Mouse (Mus musculus) gastrocnemius, adult 2 months (tissue): ENCODE data around the gene Kif13a. TPM values are rescaled to one million over a fixed set of nuclear protein-coding genes. Genes with fewer than 3 reads are reported as not detected.

Experiments
- DNase-seq: peaks from one replicate; pipeline ENCODE4 v3.0.0; 2022
- H3K27ac ChIP-seq: fragments of 200-600 bp; 2 replicates; pipeline ENCODE4 v1.8.1; 2022; ENCODE audit warnings: mild to moderate bottlenecking
- H3K4me3 ChIP-seq: fragments of 200-600 bp; 2 replicates; pipeline ENCODE4 v1.8.1; 2022; ENCODE audit warnings: mild to moderate bottlenecking, moderate library complexity
- CTCF ChIP-seq: fragments of 200-600 bp; IDR thresholded peaks from 2 replicates; pipeline ENCODE4 v1.8.1; 2022; ENCODE audit warnings: antibody characterized with exemption, mild to moderate bottlenecking, moderate library complexity
- intact Hi-C: fragments of 180-260 bp; cut with DNase I; formaldehyde crosslinking; loops from one replicate; pipeline ENCODE4 v1.15.1; 2025
- total RNA-seq, 2 experiments: library from RNA; stranded (reverse); gene quantifications; 2 replicates each; pipeline ENCODE4 v1.2.3; 2021

The Kif13a gene
- total RNA-seq, 2 experiments from 2014 or later = 90.6 to 92.3 TPM

DNA sequence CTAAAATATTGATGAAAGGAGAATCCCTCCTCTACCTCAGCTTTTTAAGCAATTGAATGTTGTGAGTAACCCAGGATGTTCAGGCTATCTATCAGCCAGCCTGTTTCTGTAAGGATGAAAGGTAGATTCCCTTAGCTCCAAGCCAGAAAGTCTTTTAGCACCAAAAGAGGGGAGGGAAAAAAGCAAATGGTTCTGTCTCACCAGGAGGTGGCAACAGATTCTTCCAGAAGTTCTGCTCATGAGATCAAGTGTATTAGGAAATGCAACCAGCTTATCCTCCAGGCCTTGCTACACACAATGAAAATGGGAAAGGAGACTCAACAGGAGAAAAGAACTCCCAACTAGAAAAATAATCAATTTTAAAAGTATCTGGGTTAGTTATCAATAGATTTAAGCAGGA, 205.3 kb downstream of the Kif13a start:
- no peak for DNase-seq
- intact Hi-C loops = loop anchor here (5.0 kb wide), 2 partner anchors 37 to 73 kb away; no protein-coding TSS in a partner anchor
- TF ChIP-seq CTCF = peak; percentile 60
- Histone ChIP-seq H3K4me3 (peak overlapping the region; percentile 92), H3K27ac (peak overlapping the region; percentile 99)

- Histone ChIP-seq H3K27ac (peak overlapping the region; percentile 9; the same call in 1 of the 2 replicates), H3K4me3 (no peak overlapping the region)
- intact Hi-C loops = loop anchor here (5.0 kb wide), 2 partner anchors 34 to 76 kb away; no protein-coding TSS in a partner anchor
- no peak for DNase-seq
- no peak for TF ChIP-seq CTCF
Measured at GRCm38 (mm10) chr13:46721009-46721408, 208.7 kb downstream of the Kif13a start.

- no peak overlapping the region for H3K4me3 ChIP-seq
- no peak for DNase-seq
- no peak overlapping the region for H3K27ac ChIP-seq
- TF ChIP-seq CTCF = no peak
- intact Hi-C loops = no loop called here
Measured at GRCm38 (mm10) chr13:46718893-46719400, 210.7 kb downstream of the Kif13a start.

DNA sequence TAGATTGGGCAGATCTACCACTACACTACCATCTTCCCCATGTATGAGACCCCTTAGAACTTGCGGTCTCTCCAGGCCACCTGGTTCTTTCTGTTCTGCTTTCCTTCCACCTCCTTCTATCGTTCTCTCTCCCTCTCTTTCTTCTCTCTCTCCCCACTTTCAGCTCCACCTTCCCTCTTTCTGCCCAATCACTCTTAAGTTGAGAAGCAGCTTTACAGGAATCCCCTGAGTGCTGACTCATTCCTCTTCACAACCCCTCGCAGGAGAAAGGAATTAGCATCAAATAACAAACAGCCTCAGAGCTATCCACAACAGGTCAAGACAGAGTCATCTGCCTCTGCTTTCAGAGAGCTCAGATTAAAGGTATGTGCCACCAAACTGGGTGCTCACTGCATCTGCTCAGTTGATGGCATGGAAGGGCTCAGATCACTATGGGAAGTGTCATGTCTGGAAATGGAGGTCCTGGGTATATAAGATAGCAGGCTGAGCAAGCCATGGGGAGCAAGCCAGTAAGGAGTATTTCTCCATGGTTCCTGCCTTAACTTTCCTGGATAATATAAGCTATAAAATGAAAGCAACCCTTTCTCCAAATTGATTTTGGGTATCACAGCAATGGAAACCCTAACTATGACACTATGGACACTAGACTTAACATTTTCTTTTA, 213.6 kb downstream of the Kif13a start:
- peak overlapping the region; percentile 41; the same call in 1 of the 2 replicates for H3K27ac ChIP-seq
- no peak for DNase-seq
- no peak overlapping the region for H3K4me3 ChIP-seq
- intact Hi-C loops = no loop called here
- no peak for TF ChIP-seq CTCF

DNA sequence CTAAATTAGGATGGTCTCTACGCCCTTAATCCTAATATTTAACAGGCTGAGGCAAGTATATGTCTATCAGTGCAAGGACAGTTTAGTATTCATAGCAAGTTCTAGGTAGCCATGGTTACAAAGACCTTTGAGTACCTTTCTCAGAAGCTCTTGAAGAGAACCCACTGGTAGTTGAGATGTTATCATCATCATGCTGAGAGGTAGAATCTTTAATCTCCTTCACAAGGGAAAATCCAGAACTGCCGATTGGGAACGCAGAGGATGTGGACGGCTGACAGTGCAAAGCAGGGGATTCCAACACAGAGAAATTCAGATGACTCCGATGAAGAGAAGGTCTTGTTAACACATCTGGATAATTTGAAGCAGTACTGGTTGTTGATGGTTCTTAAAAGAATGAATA, 216.2 kb downstream of the Kif13a start:
- intact Hi-C loops = no loop called here
- Histone ChIP-seq H3K4me3 (no peak overlapping the region), H3K27ac (no peak overlapping the region)
- DNase-seq = no peak
- TF ChIP-seq CTCF = no peak

DNA sequence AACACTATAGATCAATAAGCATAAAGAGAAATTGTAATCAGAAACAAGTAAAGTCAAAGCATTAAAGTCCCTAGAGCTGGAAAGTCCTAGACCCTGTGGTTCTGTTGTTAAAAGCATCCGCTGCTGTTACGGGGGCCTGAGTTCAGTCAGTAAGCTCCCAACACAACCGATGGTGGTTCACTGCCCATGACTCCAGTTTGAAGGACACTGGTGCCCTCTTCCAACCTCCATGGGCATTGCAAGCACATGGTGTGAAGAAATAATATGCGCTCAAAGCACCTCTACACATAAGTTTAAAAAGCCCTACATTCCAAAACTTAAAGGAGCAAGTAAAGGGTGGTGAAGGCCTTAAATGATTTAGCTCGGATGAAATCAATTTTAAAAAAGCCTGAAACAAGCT, 226.5 kb downstream of the Kif13a start:
- Histone ChIP-seq H3K27ac (no peak overlapping the region), H3K4me3 (no peak overlapping the region)
- intact Hi-C loops = no loop called here
- peak; percentile 38 for TF ChIP-seq CTCF
- no peak for DNase-seq

- TF ChIP-seq CTCF = no peak
- DNase-seq = no peak
- intact Hi-C loops = no loop called here
- no peak overlapping the region for H3K27ac ChIP-seq
- H3K4me3 ChIP-seq = no peak overlapping the region
Measured at GRCm38 (mm10) chr13:46701486-46701885, 228.2 kb downstream of the Kif13a start.

- TF ChIP-seq CTCF = no peak
Measured at GRCm38 (mm10) chr13:46699372-46699771, 230.3 kb downstream of the Kif13a start.

More at GRCm38 (mm10) chr13:46699372-46699771, 230.3 kb downstream of the Kif13a start:
- no peak overlapping the region for H3K27ac ChIP-seq
- DNase-seq = no peak
- intact Hi-C loops = no loop called here
- no peak overlapping the region for H3K4me3 ChIP-seq

Other genes with a start within 250 kb of the Kif13a start
- 10 to 100 TPM; 46.5 to 49.7 TPM for gene Nup153, start 201.9 kb downstream of the Kif13a start, total RNA-seq
- 1 to 10 TPM; 4.5 to 5.4 TPM for gene Nhlrc1, start 85.0 kb upstream of the Kif13a start, total RNA-seq
- 1 to 10 TPM; 7.0 to 8.3 TPM for gene Kdm1b, start 113.6 kb upstream of the Kif13a start, total RNA-seq
- gene Tpmt, start 114.9 kb upstream of the Kif13a start, total RNA-seq = 1 to 10 TPM; 2.7 to 3.3 TPM
- gene Dek, start 176.3 kb upstream of the Kif13a start, total RNA-seq = 10 to 100 TPM; 34.8 to 35.4 TPM
- 10 to 100 TPM; 24.0 to 25.9 TPM for gene Rnf144b, start 192.8 kb upstream of the Kif13a start, total RNA-seq